Mouse (Mus musculus) megakaryocyte, embryonic 14.5 days (primary cell): ENCODE measurements around the gene Chil1. TPM values are rescaled to one million over a fixed set of nuclear protein-coding genes. Genes with fewer than 3 reads are reported as not detected.

Experiments
- H3K27me3 ChIP-seq: replicated peaks from 2 replicates; pipeline ENCODE3; 2012; ENCODE audit warnings: inconsistent platforms
- H3K36me3 ChIP-seq: replicated peaks from 2 replicates; pipeline ENCODE3; 2012; ENCODE audit warnings: low read length, inconsistent platforms, mixed read lengths
- H3K4me1 ChIP-seq: 2 replicates; pipeline ENCODE4 v1.6.1; 2012; ENCODE audit warnings: inconsistent platforms
- H3K4me3 ChIP-seq: replicated peaks from 2 replicates; pipeline ENCODE3; 2012; ENCODE audit warnings: moderate library complexity, mild to moderate bottlenecking, inconsistent platforms
- H3K9me3 ChIP-seq: 2 replicates; pipeline ENCODE4 v1.6.1; 2012; ENCODE audit warnings: inconsistent platforms
- FLI1 ChIP-seq: IDR thresholded peaks from 2 replicates; pipeline ENCODE4 v1.6.1; 2012; ENCODE audit warnings: low read length, inconsistent platforms, mixed read lengths
- GATA1 ChIP-seq: IDR thresholded peaks from 3 replicates; pipeline ENCODE4 v1.6.1; 2012; ENCODE audit warnings: mixed read lengths, low read length, inconsistent platforms, borderline replicate concordance
- polyA plus RNA-seq: library from polyadenylated mRNA; stranded (reverse); fragments of >175 nt; gene quantifications from 2 replicates; pipeline ENCODE4 v1.2.3, GENCODE M21; 2012; ENCODE audit warnings: low replicate concordance; ENCODE audit not compliant: insufficient read depth

Gene Chil1
- polyA plus RNA-seq, 1 experiment, result 5.0 TPM

DNA sequence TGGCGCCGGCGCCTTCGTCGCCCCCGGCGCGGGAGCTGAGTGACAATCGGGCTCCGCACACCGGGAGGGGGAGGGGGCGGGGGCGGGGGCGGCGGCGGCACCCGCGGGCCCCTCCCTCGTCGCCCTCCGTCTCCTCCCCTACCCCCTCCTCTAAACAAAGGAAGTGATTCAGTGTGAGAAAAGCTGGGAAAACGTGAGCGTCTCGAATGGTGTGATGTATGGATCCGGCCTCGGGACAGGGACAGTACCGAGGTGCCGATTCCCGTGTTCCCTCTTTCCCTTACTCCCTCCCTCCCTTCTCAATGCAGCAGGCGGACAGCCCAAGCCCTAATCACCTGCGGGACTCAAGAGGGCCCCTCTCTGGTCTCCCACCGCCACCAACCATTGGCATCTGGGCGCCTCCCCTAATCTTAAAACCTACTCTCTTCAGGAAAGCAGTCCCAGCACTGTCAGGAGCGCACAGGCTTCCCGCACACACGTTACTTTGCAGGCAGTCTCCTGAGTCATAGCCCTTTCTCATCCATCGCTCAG lies 53.5 kb downstream of the Chil1 start, which contains the start of gene Adora1:
TSS of gene Adora1 (minus strand) at position 41 of the 531 bp plus-strand sequence.
- Histone ChIP-seq H3K27me3 (peaks cover 94% of the 10 kb centered on the region), H3K4me3 (no peak within 1 kb of the TSS), H3K36me3 (no peaks in the 10 kb centered on the region), H3K9me3 (no peaks in the 10 kb centered on the region), H3K4me1 (peaks cover 25% of the 10 kb centered on the region)
- no peak for TF ChIP-seq FLI1
- no peak for TF ChIP-seq GATA1

DNA sequence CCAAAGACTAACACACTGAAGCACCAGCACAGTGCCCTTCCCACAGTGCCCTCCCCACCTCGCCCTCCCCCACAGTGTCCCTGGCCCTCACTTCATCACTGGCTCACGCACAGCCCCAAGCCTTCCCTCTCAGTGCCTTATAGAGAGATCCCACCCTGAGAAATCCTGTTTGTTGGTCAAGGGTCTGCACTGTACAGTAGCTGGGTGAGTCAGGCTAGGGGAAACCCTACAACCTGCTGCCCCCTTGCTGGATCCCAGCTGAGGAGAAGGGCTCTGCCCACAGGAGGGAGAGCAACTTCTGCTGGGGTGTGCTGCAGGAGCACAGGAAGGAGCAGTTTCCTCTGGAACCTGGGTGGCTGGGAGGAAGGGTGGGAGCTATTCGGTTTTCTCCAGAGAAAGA lies 54.2 kb downstream of the Chil1 start:
- H3K4me1 ChIP-seq, result peaks cover 25% of the 10 kb centered on the region
- TF ChIP-seq GATA1, result no peak
- TF ChIP-seq FLI1, result no peak
- no peaks in the 10 kb centered on the region for H3K9me3 ChIP-seq
- peaks cover 94% of the 10 kb centered on the region for H3K27me3 ChIP-seq
- H3K36me3 ChIP-seq, result no peaks in the 10 kb centered on the region
- H3K4me3 ChIP-seq, result no peak overlapping the region

DNA sequence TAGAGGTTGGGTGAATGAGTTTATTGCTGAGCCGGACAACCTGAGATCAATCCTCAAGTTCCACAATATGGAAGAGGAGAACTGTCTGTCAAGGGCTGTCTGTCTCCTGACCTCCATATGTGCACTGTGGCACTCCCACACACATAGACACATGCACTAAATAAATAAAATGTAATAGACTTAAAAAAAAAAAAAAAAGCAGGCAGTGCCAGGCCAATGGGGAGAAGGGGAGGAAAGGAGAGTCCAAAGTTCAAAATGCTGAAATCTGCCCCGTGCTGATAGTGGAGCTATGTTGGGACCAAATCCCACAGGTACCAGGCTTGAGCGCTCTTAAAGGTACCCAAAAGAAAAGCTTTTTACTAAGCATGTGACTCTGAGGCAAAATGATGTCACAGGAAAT lies 55.5 kb downstream of the Chil1 start:
- H3K4me3 ChIP-seq, result no peak overlapping the region

More for the DNA sequence above, 55.5 kb downstream of the Chil1 start:
- TF ChIP-seq GATA1, result no peak
- TF ChIP-seq FLI1, result no peak
- Histone ChIP-seq H3K4me1 (peaks cover 25% of the 10 kb centered on the region), H3K27me3 (peaks cover 97% of the 10 kb centered on the region), H3K36me3 (no peaks in the 10 kb centered on the region), H3K9me3 (no peaks in the 10 kb centered on the region)

Other genes starting within 250 kb of the Chil1 start
- gene Fmod, start 144.9 kb upstream of the Chil1 start, polyA plus RNA-seq, result not detected in 2 replicates
- 8.3 and 13.9 TPM in 2 replicates for gene Btg2, start 103.1 kb upstream of the Chil1 start, polyA plus RNA-seq
- gene Chit1, start 70.9 kb upstream of the Chil1 start, polyA plus RNA-seq, result not detected in 2 replicates
- gene Mybph, start 11.3 kb downstream of the Chil1 start, polyA plus RNA-seq, result not detected in 2 replicates
- 0.50 TPM in 1 of 2 replicates, not detected in the other for gene Adora1, start 53.3 kb downstream of the Chil1 start, polyA plus RNA-seq
- gene Myog, start 107.8 kb downstream of the Chil1 start, polyA plus RNA-seq, result not detected in 2 replicates
- 1.9 and 2.1 TPM in 2 replicates for gene Ppfia4, start 150.8 kb downstream of the Chil1 start, polyA plus RNA-seq
- 6.4 and 13.0 TPM in 2 replicates for gene Tmem183a, start 179.8 kb downstream of the Chil1 start, polyA plus RNA-seq
- 0.16 TPM in 1 of 2 replicates, not detected in the other for gene 4933406M09Rik, start 203.8 kb downstream of the Chil1 start, polyA plus RNA-seq
- gene Cyb5r1, start 223.4 kb downstream of the Chil1 start, polyA plus RNA-seq, result 10.9 TPM in 1 of 2 replicates, not detected in the other
- 65.2 and 119 TPM in 2 replicates for gene Adipor1, start 233.2 kb downstream of the Chil1 start, polyA plus RNA-seq